Mouse (Mus musculus): ENCODE results near the gene Olfr791. TPM values are rescaled to one million over a fixed set of nuclear protein-coding genes. Genes with fewer than 3 reads are reported as not detected.

Gene Olfr791
- total RNA-seq (2023; ENCODE audit: inconsistent age) = not detected in 4 replicates

GRCm38 (mm10) chr10:129521492-129521891, at the start of gene Olfr791:
Gene Olfr791 (plus strand): TSS chr10:129521792.

GRCm38 (mm10) chr10:129484452-129484851, 37.1 kb upstream of the Olfr791 start, which contains the start of gene Olfr789:
Gene Olfr789 (plus strand): TSS chr10:129484752.

GRCm38 (mm10) chr10:129498192-129498591, 23.4 kb upstream of the Olfr791 start, which contains the start of gene Olfr790:
Gene Olfr790 (plus strand): TSS chr10:129498492.

GRCm38 (mm10) chr10:129538862-129539261, 17.3 kb downstream of the Olfr791 start, which contains the start of gene Olfr792:
Gene Olfr792 (plus strand): TSS chr10:129539162.

GRCm38 (mm10) chr10:129567355-129567754, 45.8 kb downstream of the Olfr791 start, which contains the start of gene Olfr794:
Gene Olfr794 (plus strand): TSS chr10:129567655.

Other genes starting within 250 kb of the Olfr791 start
- gene Olfr780, start 203.7 kb upstream of the Olfr791 start, total RNA-seq (2023; ENCODE audit: inconsistent age) = not detected in 4 replicates
- not detected in 4 replicates for gene Olfr781, start 192.9 kb upstream of the Olfr791 start, total RNA-seq (2023; ENCODE audit: inconsistent age)
- not detected in 4 replicates for gene Olfr782, start 172.9 kb upstream of the Olfr791 start, total RNA-seq (2023; ENCODE audit: inconsistent age)
- gene Olfr784, start 137.7 kb upstream of the Olfr791 start, total RNA-seq (2023; ENCODE audit: inconsistent age) = 0.15 to 0.16 TPM in 2 of 4 replicates, not detected in the others
- gene Olfr785, start 116.4 kb upstream of the Olfr791 start, total RNA-seq (2023; ENCODE audit: inconsistent age) = not detected in 4 replicates
- not detected in 4 replicates for gene Olfr786, start 94.5 kb upstream of the Olfr791 start, total RNA-seq (2023; ENCODE audit: inconsistent age)
- not detected in 4 replicates for gene Olfr787, start 59.9 kb upstream of the Olfr791 start, total RNA-seq (2023; ENCODE audit: inconsistent age)
- not detected in 4 replicates for gene Olfr788, start 50.8 kb upstream of the Olfr791 start, total RNA-seq (2023; ENCODE audit: inconsistent age)
- gene Olfr789, start 37.0 kb upstream of the Olfr791 start, total RNA-seq (2023; ENCODE audit: inconsistent age) = not detected in 4 replicates
- gene Olfr790, start 23.3 kb upstream of the Olfr791 start, total RNA-seq (2023; ENCODE audit: inconsistent age) = not detected in 4 replicates
- not detected in 4 replicates for gene Olfr792, start 17.4 kb downstream of the Olfr791 start, total RNA-seq (2023; ENCODE audit: inconsistent age)
- not detected in 4 replicates for gene Olfr794, start 45.9 kb downstream of the Olfr791 start, total RNA-seq (2023; ENCODE audit: inconsistent age)
- not detected in 4 replicates for gene Olfr796, start 90.8 kb downstream of the Olfr791 start, total RNA-seq (2023; ENCODE audit: inconsistent age)
- not detected in 4 replicates for gene Olfr798, start 106.1 kb downstream of the Olfr791 start, total RNA-seq (2023; ENCODE audit: inconsistent age)
- gene Olfr799, start 115.7 kb downstream of the Olfr791 start, total RNA-seq (2023; ENCODE audit: inconsistent age) = not detected in 4 replicates
- gene Olfr800, start 135.9 kb downstream of the Olfr791 start, total RNA-seq (2023; ENCODE audit: inconsistent age) = not detected in 4 replicates
- not detected in 4 replicates for gene Olfr801, start 152.1 kb downstream of the Olfr791 start, total RNA-seq (2023; ENCODE audit: inconsistent age)
- gene Olfr802, start 166.4 kb downstream of the Olfr791 start, total RNA-seq (2023; ENCODE audit: inconsistent age) = not detected in 4 replicates
- gene Olfr803, start 172.5 kb downstream of the Olfr791 start, total RNA-seq (2023; ENCODE audit: inconsistent age) = not detected in 4 replicates
- not detected in 4 replicates for gene Olfr804, start 181.4 kb downstream of the Olfr791 start, total RNA-seq (2023; ENCODE audit: inconsistent age)
- not detected in 4 replicates for gene Olfr805, start 207.6 kb downstream of the Olfr791 start, total RNA-seq (2023; ENCODE audit: inconsistent age)
- not detected in 4 replicates for gene Olfr806, start 220.1 kb downstream of the Olfr791 start, total RNA-seq (2023; ENCODE audit: inconsistent age)
- gene Olfr807, start 236.0 kb downstream of the Olfr791 start, total RNA-seq (2023; ENCODE audit: inconsistent age) = not detected in 4 replicates
- not detected in 4 replicates for gene Olfr808, start 243.7 kb downstream of the Olfr791 start, total RNA-seq (2023; ENCODE audit: inconsistent age)